Mouse (Mus musculus): ENCODE measurements around the gene Hgd. TPM values are rescaled to one million over a fixed set of nuclear protein-coding genes. Genes with fewer than 3 reads are reported as not detected.

Gene Hgd
- total RNA-seq, 1 experiment from 2014 or later = not detected

DNA sequence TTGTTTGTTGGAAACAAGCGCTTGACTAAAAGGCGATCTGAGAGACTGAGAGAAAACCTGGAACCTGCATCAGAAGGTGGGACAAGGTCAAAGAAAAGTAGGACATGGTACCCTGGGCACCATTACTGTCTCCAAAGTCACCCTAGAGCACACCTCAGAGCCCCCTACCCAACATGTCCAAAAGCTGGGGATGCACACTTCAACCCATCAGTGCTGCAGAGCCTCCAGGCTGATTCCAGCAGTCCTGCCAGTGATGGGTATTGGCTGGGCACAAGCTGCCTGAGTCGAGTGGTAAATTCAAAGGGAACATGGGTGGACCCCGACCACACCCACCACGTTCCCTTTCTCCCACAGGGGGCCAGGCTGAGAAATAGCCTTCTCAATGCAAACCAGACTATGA, 95.4 kb downstream of the Hgd start:
- DNase-seq = no peak

- DNase-seq = peak; percentile 42
Measured at GRCm38 (mm10) chr16:37676024-37676676, 96.2 kb downstream of the Hgd start.

DNA sequence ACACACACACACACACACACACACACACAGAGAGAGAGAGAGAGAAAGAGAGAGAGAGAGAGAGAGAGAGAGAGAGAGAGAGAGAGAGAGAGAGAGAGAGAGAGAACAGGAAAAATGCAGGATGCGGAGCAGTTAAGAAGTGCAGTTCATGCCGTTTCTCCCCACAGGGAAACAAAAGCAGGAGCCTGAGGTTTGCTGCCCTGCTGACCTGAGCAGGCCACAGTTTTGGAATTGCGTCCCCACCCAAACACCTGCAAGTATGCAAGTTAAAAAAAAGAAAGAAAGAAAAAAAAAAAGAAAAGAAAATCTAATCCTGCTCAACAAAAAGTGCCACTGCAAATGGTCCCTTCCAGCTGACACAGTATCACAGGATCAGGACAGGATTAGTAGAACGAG, 96.7 kb downstream of the Hgd start:
- DNase-seq = no peak

- DNase-seq = no peak
Measured at GRCm38 (mm10) chr16:37677586-37677985, 97.6 kb downstream of the Hgd start.

DNA sequence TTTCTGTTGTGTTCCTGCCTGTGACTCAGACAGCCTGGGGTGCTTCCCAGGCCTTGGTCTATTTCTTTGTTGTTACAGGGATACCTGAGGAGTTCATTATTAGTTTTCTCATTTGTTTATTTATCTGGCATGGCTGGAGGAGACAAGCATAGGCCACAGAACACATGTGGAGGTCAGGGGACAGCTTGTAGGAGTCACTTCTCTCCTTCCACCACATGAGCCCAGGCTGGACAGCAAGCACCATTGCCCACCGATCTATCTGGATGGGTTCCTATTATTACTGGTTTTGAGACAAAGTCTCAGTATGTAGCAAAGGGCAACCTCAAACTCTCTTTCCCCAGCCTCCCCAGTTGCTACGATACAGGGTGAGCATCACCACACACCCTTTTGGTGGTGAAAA, 100.3 kb downstream of the Hgd start:
- no peak for DNase-seq

DNA sequence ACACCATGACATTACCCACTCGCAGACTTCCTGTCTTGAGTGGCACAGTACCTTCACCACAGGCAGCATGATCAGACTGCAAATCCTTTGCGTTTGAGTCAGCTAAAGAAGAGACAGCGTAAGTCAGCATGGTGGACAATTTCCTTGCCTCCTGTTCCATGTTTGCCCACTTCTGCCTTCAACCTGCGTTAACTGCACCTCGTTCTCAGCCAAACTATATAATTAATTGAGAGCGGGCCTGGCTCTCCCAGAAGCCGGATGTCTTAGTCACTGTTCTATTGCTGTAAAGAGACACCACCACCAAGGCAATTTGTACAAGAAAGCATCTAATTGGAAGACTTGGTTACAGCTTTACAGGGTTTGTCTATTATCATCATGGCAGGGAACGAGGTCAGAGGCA, 100.9 kb downstream of the Hgd start:
- no peak for DNase-seq

Other genes starting within 250 kb of the Hgd start
- 4.9 and 5.0 TPM in 2 replicates for gene Stxbp5l, start 195.2 kb upstream of the Hgd start, total RNA-seq (2021)
- 14.5 and 18.9 TPM in 2 replicates for gene Gtf2e1, start 40.4 kb upstream of the Hgd start, total RNA-seq (2021)
- 11.4 and 12.3 TPM in 2 replicates for gene Rabl3, start 40.3 kb upstream of the Hgd start, total RNA-seq (2021)
- 96.7 and 145 TPM in 2 replicates for gene Ndufb4, start 74.3 kb downstream of the Hgd start, total RNA-seq (2021)
- 45.8 and 46.1 TPM in 2 replicates for gene Fstl1, start 196.7 kb downstream of the Hgd start, total RNA-seq (2021)